Mouse (Mus musculus): ENCODE measurements around the gene Hnf1b. TPM values are rescaled to one million over a fixed set of nuclear protein-coding genes. Genes with fewer than 3 reads are reported as not detected.

Hnf1b gene
- polyA plus RNA-seq, 1 experiment, result 26.8 TPM

DNA sequence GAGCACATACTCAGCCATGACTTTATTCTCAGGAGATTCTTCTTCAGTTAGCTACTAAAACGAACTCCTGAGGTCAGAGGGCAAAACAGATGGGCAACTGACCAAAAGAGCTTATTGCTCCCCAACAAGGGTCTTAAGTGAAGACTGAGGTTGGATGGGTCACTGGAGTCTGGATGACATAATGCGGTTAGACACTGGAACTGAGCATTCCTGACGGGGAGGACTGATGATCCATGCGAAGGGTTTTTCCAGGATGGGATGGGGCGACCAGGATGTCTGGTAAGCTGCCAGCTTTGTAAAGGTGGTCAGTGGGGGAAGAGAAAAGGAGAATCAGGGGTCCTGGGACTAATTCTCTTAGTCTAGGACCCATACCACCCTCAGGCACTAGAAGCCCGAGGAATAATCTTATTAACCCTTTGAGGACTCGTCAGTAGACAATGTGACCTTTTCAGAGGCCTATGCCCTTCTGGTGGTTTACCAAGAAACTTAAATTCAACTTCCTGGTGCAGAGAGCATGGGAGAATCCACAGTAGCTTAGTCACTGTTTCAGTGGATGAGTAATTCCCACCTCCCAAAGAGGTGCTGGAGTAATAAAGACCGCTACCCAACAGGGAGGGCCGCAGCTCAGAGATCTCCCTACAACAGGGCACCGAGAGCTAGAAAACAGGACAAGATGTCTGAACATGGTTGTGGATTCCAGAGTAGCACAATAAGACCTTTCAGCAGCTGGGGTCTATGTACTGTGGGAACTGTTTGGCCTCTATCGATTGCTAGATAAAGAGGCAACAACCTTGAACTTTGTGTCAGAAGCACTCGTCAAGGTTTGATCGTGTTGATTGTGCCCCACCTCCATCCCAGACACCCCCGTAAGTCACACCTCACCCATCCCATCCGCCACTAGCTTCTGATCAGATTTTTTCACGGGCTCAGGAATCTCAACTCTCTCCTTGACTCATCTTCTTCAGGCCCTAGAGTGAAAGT lies 46.9 kb downstream of the Hnf1b start:
- no peak for DNase-seq (ENCODE audit: low read depth)

GRCm38 (mm10) chr11:83897569-83897968 lies 47.7 kb downstream of the Hnf1b start:
- DNase-seq (ENCODE audit: low read depth), result no peak

GRCm38 (mm10) chr11:83902812-83903211 lies 52.9 kb downstream of the Hnf1b start:
- no peak for DNase-seq (ENCODE audit: low read depth)

GRCm38 (mm10) chr11:83905756-83906155 lies 55.9 kb downstream of the Hnf1b start:
- DNase-seq (ENCODE audit: low read depth), result no peak

GRCm38 (mm10) chr11:83908376-83908775 lies 58.5 kb downstream of the Hnf1b start:
- DNase-seq (ENCODE audit: low read depth), result no peak

DNA sequence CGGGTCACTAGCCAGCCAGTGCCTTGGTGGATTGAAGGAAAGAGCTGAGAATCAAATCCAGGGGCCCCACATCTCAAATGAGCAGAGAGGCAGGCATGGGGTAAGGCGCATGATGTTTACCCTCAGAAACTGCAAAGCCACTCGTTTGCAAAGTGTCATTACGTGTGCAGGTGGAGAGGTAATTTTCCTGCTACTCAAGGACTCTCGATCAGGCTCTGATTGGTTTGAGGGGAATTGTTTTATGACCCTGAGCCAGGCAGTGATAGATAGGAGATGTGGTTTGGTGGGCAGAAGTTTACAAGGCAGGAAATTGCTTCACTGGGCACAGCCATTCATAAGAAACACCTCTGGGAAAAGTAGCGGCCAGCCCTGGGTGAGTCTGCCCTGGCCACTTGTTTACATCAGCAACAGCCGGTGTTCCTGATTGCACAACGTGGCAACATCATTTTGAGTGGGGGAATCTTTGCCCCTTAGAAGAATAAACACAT lies 64.0 kb downstream of the Hnf1b start:
- DNase-seq (ENCODE audit: low read depth), result no peak

- no peak for DNase-seq (ENCODE audit: low read depth)
Measured at GRCm38 (mm10) chr11:83914501-83914900, 64.6 kb downstream of the Hnf1b start.

DNA sequence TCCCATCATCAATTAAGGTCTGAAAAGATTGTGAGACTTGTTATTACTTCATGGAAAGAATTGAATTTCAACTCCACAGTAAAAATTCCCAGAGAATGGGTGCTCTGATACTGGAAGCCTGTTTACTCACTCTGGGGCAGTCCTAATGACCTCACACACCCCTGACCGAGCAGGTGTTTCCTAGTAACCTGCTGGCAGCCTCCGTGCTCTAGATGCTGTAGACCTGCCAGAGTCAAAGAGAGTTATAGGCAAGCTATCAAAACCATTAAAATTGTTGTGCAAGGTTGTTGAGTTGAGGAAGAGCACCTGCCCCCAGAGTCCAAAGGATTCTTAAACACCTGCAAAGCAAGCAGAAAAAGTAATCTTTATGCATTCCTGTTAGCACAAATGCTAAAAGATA lies 72.7 kb downstream of the Hnf1b start:
- DNase-seq (ENCODE audit: low read depth), result no peak

- DNase-seq (ENCODE audit: low read depth), result no peak
Measured at GRCm38 (mm10) chr11:83927097-83927496, 77.2 kb downstream of the Hnf1b start.

DNA sequence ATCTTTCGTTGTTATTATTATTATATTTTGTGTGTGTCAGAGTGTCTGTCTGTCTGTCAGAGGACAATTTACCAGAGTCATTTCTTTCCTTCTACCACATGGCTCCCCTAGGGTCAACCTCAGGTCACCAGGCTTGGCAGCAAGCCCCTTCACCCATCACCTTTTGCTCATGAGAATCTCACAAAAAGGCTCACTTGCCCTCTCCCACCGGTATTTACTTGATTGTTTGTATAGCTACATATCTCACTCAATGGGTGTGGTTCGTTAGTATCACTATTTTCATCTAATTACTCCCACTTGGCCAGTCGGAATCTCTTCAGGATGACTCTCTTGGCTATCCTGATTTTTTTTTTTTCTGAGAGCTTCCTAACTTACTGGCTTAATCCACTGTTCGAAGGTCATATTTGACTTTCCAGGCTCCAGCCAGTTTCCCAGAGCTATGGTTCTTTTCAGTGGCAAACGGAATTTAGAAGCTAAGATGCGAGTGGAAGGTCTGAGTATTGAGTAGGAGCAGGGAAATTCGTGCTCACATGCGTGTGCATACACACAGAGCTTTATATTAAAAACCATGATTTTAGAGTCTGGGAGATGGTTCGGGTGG lies 82.7 kb downstream of the Hnf1b start:
- DNase-seq (ENCODE audit: low read depth), result no peak

DNA sequence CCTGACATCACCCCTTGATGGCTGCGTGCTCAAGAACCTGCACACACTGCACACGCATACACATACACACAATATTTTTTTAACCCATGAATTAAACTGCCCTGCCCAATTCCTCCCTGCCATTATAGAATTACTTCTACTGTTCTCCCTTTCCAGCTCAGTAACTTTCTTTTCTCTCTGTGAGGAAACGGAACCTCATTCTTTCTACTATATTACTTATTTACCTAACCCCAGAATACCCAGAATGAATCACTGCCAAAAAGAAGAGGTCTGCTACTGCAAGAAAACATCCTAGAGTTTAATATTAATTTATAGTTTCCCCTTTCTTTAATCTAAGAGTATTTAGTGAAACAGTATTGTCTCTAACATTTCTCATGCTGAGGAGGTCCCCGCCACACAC lies 83.5 kb downstream of the Hnf1b start:
- no peak for DNase-seq (ENCODE audit: low read depth)

- no peak for DNase-seq (ENCODE audit: low read depth)
Measured at GRCm38 (mm10) chr11:83935986-83936665, 86.3 kb downstream of the Hnf1b start.

- DNase-seq (ENCODE audit: low read depth), result no peak
Measured at GRCm38 (mm10) chr11:83938556-83938955, 88.7 kb downstream of the Hnf1b start.

DNA sequence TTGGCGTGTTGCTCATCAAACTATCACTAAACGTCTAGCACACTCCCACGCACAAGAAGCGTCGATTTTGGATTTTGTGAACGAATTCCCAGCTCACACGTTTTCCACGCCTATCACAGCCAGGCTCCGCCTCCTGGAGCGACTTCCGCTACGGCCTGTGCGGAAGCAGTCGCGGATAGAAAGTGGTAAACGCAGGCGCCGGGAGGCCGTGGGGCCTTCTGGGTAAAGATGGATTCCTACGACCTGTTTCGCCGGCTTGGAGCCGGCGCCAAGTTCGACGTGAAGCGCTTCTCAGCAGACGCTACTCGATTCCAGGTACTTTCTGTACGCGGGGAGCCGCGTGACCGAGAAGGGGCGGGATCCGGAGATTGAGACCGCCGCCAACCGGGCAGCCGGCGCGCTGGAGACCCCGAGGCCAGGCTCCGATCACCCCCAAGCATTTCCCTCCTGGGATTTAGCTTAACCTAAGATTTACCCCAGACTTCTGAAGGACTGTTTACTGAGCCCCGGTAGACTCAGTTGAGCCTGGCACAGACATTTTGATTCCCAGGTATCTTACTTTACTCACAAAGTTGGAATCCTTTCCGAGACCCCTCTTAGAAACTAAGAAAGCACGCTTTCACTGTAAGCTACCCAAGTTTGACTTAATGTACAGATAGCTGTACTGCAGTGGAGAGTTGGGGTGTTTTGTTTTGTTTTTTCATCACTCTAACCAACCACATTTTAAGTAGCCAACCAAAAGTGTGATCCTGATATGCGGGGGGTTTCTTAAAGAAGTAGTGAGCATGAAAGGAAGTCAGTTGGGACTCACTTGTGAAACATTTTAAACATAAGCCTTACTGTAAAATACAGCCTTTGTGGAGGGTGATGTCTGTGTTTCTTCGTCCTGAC lies 92.3 kb downstream of the Hnf1b start, which contains the start of gene Ddx52:
Gene Ddx52 (plus strand): TSS at position 113 of the 891 bp plus-strand sequence.
- peak; percentile 52 for DNase-seq (ENCODE audit: low read depth)

Other genes with a start within 250 kb of the Hnf1b start
- gene Rpl9-ps1, start 204.4 kb upstream of the Hnf1b start, polyA plus RNA-seq (2012; rRNA removed), result not detected in 2 replicates
- gene Ccl3, start 200.7 kb upstream of the Hnf1b start, polyA plus RNA-seq (2012; rRNA removed), result 1.2 and 1.8 TPM in 2 replicates
- 0.66 and 1.2 TPM in 2 replicates for gene Ccl4, start 187.5 kb upstream of the Hnf1b start, polyA plus RNA-seq (2012; rRNA removed)
- 9.9 and 15.9 TPM in 2 replicates for gene Wfdc17, start 146.1 kb upstream of the Hnf1b start, polyA plus RNA-seq (2012; rRNA removed)
- gene Wfdc18, start 141.0 kb upstream of the Hnf1b start, polyA plus RNA-seq (2012; rRNA removed), result 0.28 TPM in 1 of 2 replicates, not detected in the other
- 82.2 and 198 TPM in 2 replicates for gene Wfdc21, start 103.1 kb upstream of the Hnf1b start, polyA plus RNA-seq (2012; rRNA removed)
- gene Heatr6, start 96.4 kb upstream of the Hnf1b start, polyA plus RNA-seq (2012; rRNA removed), result 15.9 and 16.0 TPM in 2 replicates
- gene Ddx52, start 92.0 kb downstream of the Hnf1b start, polyA plus RNA-seq (2012; rRNA removed), result 6.2 and 7.5 TPM in 2 replicates
- gene Synrg, start 114.4 kb downstream of the Hnf1b start, polyA plus RNA-seq (2012; rRNA removed), result 24.5 and 24.8 TPM in 2 replicates
- gene Dusp14, start 219.2 kb downstream of the Hnf1b start, polyA plus RNA-seq (2012; rRNA removed), result 11.0 and 11.8 TPM in 2 replicates